Mouse (Mus musculus): ENCODE measurements around the gene Gm49378. TPM values are rescaled to one million over a fixed set of nuclear protein-coding genes. Genes with fewer than 3 reads are reported as not detected.

The Gm49378 gene
- total RNA-seq, 2 experiments from 2014 or later: 3.5 to 9.1 TPM

DNA sequence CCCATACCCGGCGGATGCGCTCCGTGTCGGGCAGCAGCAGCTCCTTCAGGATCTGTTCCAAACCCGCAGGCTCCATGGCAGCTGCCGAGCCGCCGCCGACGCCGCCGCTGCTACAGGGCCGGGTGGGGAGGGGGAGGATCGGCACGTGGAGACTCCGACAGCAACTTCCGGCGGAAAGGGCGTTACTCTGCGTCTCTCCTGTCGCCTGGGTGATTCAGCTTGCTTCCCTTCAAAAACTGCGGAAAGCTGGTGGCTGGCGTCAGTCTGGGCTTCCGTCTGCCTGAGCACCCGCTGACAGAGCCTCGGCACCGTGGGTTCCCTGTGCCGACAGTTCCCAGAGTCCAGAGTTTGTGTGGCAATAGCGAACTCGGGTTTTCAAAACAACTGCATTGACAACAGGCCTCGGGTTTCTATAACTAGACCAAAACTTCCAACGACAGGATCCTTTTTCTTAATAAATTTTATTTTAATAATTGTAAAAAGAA is 2.1 kb downstream of the Gm49378 start, which contains the start of gene Ipo4:
Ipo4 (minus strand) TSS at position 435 of the 485 bp plus-strand sequence.
- peak; percentile 95 for ATAC-seq (replicated peaks; ENCODE audit: poor library complexity, severe bottlenecking)

DNA sequence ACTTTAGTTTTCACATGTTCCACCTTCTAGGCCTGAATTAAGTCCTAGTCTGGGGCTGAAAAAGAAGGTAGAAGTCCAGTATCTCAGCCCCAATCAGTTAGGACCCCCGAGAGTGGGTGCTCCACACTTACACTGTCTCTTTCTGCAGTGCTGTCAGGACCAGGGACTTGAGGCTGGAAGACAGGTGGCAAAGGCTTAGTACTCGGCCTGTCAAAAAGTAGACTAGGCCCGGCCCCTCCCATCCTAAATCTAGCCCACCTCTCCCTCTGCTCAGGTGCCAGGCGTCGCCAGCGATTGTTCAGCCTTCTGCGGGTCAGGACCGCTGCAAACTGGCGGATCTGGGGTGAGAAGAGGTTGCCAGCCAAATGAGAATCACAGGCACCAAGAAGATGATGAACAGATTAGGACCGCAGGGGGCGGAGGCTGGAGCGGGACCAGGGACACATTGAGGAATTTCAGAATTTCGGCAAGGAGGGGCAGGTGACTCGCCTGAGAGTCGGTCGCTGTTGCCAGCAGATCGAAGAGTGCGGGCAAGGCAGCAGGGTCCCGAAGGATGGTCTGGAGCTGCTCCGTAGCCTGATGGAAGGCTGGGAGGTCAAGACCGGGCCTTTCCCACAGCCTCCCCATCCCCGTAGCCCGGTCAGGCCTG is 2.7 kb downstream of the Gm49378 start:
- no peak; the same call in 1 of the 2 replicates for ATAC-seq (replicated peaks; ENCODE audit: poor library complexity, severe bottlenecking)

DNA sequence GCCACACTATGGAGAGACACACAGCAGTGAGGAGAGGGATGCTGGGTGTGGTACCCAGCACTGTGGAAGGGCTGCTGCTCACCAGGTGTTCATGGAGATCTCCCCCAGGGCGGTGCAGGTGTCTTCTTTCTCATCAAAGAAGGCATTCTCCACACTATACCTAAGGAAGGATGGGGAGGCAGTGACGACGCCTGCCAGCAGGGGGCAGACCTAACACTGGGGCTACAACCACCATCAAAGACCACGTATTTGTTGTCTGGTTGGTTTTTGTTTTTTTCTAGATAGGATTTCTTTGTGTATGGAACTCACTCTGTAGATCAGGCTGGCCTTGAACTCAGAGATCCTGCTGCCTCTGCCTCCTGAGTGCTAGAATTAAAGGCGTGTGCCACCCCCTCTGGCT is 8.4 kb downstream of the Gm49378 start:
- peak; percentile 68 for ATAC-seq (replicated peaks; ENCODE audit: poor library complexity, severe bottlenecking)

DNA sequence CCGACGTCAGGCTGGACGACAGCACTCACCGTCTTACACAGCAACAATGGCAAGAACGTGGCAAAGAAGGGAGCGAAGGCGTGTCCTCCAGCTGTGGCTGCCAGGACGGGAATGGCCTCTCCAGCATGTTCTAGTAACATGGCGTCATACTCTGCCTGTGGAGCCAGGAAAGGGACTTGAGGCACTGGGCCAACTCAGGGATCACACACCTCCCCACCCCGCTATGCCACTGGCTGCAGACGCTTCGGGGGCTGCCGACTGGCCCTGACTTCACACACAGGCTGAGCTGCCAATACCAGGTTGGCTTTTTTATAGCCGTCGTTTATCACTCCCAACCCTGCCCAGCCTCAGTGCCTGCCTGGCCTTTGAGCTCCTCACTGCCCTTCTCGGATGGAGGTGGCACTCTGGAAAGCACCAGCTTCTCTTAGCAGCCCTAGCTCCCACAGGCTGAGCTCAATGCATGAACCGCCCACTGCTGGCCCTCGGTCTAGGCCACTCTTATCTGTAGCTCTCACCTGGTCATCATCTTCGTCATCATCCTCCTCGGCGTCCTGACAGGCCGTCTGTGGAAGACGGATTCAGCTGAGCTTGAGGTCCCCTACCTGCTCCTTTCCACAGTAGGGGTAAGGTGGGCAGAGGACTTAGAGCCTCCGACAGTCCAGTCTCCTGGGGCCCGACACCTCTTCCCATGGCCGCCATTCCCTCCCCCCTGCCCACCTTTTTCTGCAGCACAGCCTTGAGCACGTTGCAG is 9.4 kb downstream of the Gm49378 start:
- no peak for ATAC-seq (replicated peaks; ENCODE audit: poor library complexity, severe bottlenecking)

DNA sequence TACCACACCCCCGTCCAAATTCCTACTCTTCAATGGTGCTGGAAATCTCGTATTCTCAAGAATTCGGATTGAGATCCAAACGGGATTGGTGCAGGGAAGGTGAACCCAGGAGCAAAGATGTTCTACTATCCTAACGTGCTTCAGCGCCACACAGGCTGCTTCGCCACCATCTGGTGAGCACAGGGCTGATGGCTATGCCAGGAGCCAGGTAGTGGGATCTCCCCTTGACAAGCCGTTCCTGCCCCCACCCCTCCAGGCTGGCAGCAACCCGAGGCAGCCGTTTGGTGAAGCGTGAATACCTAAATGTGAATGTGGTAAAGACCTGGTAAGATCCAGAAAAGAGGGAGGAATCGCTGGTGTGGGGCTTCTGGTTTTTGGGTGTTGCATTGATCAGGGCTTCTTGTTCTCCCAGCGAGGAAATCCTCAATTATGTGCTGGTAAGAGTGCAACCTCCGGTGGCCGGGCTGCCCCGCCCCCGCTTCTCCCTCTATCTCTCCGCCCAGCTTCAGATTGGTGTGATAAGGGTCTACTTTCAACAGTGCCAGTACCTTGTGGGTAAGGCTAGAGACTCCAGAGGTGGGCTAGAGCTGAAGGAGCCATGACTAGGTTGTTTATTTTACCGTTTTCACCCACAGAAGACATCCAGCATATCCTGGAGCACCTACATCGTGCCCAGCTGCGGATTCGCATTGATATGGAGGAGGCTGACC is 19.1 kb downstream of the Gm49378 start:
- peak; percentile 33 for ATAC-seq (replicated peaks; ENCODE audit: poor library complexity, severe bottlenecking)

DNA sequence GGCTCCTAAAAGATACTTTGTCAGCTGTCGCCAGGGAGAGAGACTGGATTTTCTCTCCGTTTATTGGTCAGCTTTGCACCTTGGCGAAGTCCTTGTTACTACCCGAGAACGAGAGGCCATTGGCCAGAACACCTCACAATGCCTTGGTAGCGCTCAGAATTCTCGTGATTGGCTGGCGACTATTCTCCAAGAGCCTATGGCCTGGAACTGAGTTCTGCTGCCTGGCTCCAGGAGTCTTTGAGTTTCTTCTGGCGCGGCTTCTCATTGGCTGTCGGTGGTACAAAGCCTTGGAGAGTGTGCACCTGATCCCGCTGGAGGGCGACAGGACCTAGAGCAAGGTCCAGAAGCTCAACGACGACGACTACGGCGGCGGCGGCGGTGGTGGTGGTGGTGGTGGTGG is 19.9 kb downstream of the Gm49378 start, which contains the start of gene Rec8:
Rec8 (plus strand) TSS at position 216 of the 400 bp plus-strand sequence.
- ATAC-seq (replicated peaks; ENCODE audit: poor library complexity, severe bottlenecking): peak; percentile 75

DNA sequence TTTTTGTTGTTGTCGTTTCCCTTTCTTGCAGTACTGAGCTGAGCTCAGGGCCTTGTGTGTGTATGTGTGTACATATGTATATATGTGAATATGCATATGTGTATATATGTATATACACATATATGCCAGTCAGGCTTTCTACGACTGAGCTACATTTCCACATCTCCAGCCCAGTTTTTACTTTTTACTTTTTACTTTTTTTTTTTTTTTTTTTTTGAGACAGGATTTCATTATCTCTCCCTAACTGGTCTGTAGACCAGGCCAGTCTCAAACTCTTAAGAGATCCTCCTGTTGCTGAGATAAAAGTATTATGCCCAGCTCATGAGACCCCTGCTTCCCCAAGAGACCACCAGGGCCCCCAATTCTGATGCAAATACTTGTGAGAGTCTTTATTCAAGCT is 20.9 kb downstream of the Gm49378 start:
- no peak for ATAC-seq (replicated peaks; ENCODE audit: poor library complexity, severe bottlenecking)

DNA sequence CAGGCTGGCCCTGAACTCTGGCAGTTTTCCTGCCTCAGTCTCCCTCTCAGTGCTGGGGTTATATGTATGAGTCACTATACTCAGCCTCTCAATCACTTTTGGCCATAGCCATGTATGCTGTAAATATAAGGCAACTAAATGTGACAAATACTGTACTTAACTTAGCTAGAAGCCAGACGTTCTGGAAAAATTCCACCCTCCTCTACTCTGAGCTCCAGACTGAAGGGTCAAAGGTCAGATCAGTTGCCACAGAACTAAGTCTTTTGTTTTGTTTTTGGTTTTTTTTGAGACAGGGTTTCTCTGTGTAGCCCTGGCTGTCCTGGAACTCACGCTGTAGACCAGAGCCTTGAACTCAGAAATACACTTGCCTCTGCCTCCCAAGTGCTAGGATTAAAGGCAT is 21.8 kb downstream of the Gm49378 start:
- ATAC-seq (replicated peaks; ENCODE audit: poor library complexity, severe bottlenecking): no peak

DNA sequence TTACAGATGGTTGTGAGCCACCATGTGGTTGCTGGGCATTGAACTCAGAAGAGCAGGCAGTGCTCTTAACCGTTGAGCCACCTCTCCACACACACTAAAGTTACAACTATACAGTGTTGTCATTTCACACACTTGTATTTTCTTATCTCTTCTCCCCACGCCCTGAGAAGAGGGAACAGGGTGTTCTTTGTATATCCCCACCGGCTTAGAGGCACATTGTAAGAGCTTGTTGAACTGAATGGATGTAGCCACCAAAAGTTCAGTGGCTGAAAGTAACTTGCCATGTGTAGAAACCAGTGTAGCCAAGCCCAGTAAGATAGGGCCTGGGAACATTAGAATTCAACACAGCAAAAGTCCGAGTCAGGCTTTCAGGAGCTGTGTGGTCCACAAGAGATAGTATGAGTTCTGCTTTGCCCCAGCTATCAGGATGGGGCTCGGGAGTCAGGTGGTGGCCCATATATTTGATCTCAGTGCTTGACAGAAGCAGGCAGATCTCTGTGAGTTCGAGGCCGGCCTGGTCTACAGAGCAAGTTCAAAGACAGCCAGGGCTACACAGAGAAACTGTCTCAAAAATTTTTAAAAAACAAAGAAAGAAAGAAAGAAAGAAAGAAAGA is 23.0 kb downstream of the Gm49378 start:
- no peak for ATAC-seq (replicated peaks; ENCODE audit: poor library complexity, severe bottlenecking)

DNA sequence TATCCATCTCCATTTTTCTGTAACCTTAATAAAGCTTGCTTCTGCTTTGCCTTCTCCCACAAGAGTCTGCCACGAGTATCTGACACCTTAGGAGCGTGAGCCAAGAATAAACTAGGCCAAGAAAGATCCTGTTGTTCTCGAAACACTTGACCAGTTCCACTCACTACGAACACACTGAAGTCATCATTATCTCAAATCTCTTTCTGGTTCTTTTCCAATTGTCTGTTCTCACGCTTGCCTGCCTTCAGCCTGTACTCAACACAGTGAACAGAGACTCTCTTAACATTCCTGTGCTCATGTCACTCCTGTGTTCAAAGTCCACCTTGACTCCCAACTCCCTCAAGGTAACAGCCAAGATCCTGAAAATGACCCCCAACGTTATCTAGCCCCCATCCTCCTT is 24.3 kb downstream of the Gm49378 start:
- ATAC-seq (replicated peaks; ENCODE audit: poor library complexity, severe bottlenecking): no peak

DNA sequence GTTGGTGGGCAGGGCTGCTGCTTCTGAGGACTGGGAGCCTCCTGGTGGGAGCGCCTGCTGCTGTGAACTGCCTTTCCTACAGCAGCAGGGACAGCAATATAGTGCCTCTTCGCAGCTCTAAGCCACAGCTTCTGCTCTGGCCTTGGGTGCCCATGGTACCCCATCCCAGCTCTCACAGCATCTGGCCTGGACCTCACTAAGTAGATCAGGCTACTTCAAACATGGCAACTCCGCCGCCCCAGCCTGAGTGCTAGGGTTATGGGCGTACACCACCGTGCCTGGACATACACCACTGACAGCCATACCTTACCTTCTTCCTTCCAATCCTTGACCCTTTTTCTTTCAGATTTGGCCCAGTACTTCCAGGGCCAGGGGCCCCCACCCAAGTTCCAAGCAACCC is 29.4 kb downstream of the Gm49378 start:
- ATAC-seq (replicated peaks; ENCODE audit: poor library complexity, severe bottlenecking): no peak

DNA sequence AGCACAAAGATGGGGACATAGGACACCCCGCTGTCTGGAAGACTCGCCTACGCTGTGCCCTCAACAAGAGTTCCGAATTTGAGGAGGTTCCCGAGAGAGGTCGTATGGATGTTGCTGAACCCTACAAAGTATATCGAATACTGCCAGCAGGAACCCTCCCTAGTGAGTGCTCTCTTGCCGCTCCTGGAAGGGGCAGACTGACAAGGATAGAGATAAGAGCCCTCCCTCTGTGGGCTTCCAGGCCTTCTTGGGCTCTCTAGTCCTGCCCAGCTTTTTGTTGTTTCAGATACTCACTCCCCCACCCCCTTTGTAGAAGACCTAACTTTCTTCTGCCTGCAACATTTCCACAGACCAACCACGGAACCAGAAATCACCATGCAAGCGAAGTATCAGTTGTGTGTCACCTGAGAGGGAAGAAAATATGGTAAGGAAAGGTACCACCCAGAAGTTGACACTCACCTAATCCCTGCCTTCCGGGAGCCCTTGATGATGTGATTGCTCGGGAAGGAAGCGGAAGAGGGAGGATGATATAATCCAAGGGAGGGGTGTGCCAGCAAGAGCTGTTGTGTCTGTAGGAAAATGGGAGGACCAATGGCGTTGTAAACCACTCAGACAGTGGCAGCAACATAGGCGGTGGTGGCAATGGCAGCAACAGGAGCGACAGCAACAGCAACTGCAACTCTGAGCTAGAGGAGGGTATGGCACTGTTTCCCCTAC is 31.8 kb downstream of the Gm49378 start:
- no peak for ATAC-seq (replicated peaks; ENCODE audit: poor library complexity, severe bottlenecking)

DNA sequence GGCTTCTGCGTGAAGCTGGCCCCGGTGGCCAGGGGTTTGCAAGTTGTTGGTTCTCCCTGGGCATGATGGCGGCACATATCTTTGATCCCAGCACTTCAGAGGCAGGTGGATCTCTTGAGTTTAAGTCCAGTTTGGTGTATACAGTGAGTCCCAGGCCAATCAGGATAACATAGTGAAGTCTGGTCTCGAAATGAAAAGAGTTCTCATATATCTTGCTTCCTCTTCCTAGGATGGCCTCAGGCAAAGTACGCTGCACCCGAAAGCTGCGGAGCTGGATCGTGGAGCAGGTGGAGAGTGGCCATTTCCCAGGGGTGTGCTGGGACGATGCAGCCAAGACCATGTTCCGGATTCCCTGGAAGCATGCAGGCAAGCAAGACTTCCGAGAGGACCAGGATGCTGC is 32.9 kb downstream of the Gm49378 start:
- ATAC-seq (replicated peaks; ENCODE audit: poor library complexity, severe bottlenecking): 0 out of 2 replicates have a peak, but pooled peaks have one; percentile 7

DNA sequence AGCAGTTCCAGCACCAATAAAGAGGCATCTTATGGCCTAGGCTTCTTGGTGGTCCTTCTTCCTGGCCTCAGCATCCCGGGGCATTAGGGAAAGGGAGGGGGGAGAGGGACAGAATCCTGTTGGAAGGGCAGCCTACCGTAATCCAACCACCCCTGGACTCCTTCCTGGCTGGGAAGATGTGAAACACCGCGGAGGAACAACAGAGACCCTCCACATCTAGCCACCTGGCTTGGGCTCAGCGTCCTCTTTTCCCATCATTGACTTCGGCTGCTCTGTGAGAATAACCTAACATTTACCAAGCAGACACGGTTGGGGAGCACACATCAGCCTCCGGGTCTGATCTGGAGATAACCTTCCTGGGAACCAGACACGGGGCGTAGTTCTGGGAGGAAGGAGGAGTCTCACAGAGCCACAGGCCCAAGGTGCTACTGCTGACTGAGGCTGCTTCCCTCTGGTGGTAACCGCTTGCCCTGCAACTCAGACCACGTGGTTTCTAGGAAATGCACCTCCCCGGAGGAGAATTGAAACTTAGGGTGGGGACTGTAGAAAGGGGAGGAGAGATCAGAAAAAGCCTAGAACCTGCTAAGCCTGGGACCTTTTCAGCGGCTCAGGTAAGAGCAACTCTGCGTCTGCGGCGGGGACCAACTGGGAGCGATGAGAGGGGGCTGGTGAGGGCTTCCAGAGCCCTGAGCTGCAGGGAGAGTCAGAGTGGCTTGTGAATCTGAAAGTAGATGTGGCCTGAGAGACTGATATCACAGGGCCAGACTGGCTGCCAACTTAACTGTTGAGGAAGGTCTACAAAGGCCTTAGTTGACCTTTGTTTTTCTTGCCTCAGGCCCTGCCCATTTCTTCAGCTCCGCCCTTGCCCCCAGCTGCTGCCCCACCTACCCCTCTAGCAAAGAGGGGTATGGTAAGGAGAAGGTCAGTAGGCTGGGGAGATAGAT is 33.8 kb downstream of the Gm49378 start:
- ATAC-seq (replicated peaks; ENCODE audit: poor library complexity, severe bottlenecking): peak; percentile 93

DNA sequence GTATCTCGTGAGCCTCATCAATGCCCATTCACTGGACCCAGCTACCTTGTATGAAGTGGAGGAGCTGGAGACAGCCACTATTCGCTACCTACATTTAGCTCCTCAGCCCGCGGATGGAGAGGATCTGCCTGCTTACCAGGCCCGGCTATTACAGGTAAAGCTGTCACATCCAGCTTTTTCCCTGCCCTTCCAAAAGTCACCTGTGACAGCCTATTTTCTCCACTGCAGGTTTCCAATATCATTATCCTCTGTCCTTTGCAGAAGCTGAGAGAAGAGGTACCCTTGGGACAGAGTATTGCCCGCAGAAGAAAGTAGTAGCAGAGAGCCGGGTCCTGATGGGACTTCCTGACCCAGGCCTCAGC is 34.4 kb downstream of the Gm49378 start, which contains the start of gene Irf9:
Irf9 (plus strand) TSS at position 301 of the 362 bp plus-strand sequence.
- no peak for ATAC-seq (replicated peaks; ENCODE audit: poor library complexity, severe bottlenecking)

DNA sequence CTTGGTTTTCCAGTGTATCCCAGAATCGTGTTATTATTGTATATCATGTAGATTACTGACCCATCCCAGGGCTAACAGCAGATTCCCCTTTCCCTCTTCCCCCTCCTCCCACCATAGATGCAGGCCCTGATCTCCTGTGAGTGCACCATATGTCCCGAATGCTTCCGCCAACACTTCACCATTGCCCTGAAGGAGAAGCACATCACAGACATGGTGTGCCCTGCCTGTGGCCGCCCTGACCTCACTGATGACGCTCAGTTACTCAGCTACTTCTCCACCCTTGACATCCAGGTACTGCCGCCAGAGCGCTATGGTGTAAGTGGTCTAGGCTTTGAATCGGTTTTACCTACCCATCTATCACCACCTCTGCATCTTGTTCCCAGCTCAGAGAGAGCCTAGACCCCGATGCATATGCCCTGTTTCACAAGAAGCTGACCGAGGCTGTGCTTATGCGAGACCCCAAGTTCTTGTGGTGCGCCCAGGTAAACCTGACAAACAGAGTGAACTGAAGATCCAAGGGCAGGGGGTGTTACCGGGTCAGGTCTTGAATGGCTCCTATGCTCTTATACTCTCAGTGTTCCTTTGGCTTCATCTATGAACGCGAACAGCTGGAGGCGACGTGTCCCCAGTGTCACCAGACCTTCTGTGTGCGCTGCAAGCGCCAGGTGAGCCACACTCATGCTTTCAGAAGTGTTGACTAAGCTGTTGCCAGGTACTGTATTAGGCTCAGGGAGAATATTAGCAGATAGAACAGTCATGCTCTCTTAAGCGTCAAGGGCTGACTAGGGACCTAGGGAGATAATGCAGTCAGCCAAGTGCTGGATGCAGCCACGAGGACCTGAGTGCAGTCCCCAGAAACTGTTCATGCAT is 38.9 kb downstream of the Gm49378 start:
- no peak for ATAC-seq (replicated peaks; ENCODE audit: poor library complexity, severe bottlenecking)

DNA sequence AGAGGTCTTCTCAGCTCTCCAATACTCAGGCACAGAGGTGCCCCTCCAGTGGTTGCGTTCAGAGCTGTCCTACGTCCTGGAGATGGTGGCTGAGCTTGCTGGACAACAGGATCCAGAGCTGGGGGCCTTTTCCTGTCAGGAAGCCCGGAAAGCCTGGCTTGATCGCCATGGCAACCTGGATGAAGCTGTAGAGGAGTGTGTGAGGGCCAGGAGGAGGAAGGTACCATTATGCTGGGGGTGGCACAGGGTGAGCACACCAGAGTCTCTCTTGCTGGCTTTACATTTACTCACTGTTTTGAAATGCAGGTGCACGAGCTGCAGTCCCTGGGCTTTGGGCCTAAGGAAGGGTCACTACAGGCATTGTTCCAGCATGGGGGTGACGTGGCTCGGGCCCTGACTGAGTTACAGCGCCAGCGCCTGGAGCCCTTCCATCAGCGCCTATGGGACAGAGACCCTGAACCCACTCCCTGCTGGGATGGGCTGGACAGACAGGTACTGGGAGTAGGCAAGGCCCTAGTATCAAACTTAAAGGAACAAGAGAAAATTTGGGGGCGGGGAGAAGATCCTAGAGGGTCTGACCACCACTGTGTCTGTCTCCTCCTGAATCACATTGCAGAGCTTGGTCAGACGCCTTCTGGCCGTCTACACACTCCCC is 41.5 kb downstream of the Gm49378 start:
- ATAC-seq (replicated peaks; ENCODE audit: poor library complexity, severe bottlenecking): no peak

All from granulocyte monocyte progenitor cell, adult 5-6 weeks (primary cell).